Mouse (Mus musculus) hindbrain, embryonic 11.5 days (tissue): ENCODE results near the gene Ezh1. TPM values are rescaled to one million over a fixed set of nuclear protein-coding genes. Genes with fewer than 3 reads are reported as not detected.

Experiments used
- ATAC-seq: fragments of 200-750 bp; cut with Nextera tagmentation; 2 replicates; pipeline ENCODE4 v1.8.0; 2017; ENCODE audit warnings: mild to moderate bottlenecking, moderate TSS enrichment, moderate library complexity; ENCODE audit not compliant: low FRiP score
- DNase-seq: peaks from one replicate; pipeline ENCODE4 v3.0.0-alpha.2; 2015; ENCODE audit warnings: low spot score
- H3K27ac ChIP-seq: fragments of 300-500 bp; sonication (generic); 2 replicates; pipeline ENCODE4 v1.5.1; 2014; ENCODE audit warnings: mild to moderate bottlenecking, low read depth, low read length
- H3K27me3 ChIP-seq: fragments of 300-500 bp; sonication (generic); 2 replicates; pipeline ENCODE4 v1.6.1; 2014; ENCODE audit warnings: mild to moderate bottlenecking, low read length, moderate library complexity, mixed read lengths; ENCODE audit not compliant: control insufficient read depth, insufficient read depth
- H3K36me3 ChIP-seq: fragments of 300-500 bp; sonication (generic); 2 replicates; pipeline ENCODE4 v1.6.1; 2014; ENCODE audit warnings: mild to moderate bottlenecking, low read length, moderate library complexity, mixed read lengths; ENCODE audit not compliant: control insufficient read depth, insufficient read depth
- H3K4me1 ChIP-seq: fragments of 300-500 bp; sonication (generic); replicated peaks from 2 replicates; pipeline ENCODE4 v1.6.1; 2014; ENCODE audit warnings: low read length, mixed read lengths; ENCODE audit not compliant: control insufficient read depth, insufficient read depth
- H3K4me2 ChIP-seq: fragments of 300-500 bp; sonication (generic); replicated peaks from 2 replicates; pipeline ENCODE4 v1.6.1; 2014; ENCODE audit warnings: mild to moderate bottlenecking, low read depth, low read length
- H3K4me3 ChIP-seq: fragments of 300-500 bp; sonication (generic); 2 replicates; pipeline ENCODE4 v1.5.1; 2014; ENCODE audit warnings: low read depth, low read length
- H3K9ac ChIP-seq: fragments of 300-500 bp; sonication (generic); 2 replicates; pipeline ENCODE4 v1.6.1; 2014; ENCODE audit warnings: low read depth, low read length
- H3K9me3 ChIP-seq: fragments of 300-500 bp; sonication (generic); 2 replicates; pipeline ENCODE4 v1.6.1; 2016; ENCODE audit warnings: low read length; ENCODE audit not compliant: control insufficient read depth
- WGBS: fragments of 180-500 bp; shearing (Covaris S2); extraction: QIAGEN DNeasy Blood & Tissue Kit; methylation state at CpG from one replicate; pipeline ENCODE4 v1.1.7; 2014; 5-methylcytosine and 5-hydroxymethylcytosine counted together
- polyA plus RNA-seq: library from polyadenylated mRNA; unstranded; fragments of >200 nt; fragmentation: Nextera tagmentation; extraction: Ambion mirVana; gene quantifications from 2 replicates; pipeline ENCODE4 v1.2.1, GENCODE M21; 2014

The Ezh1 gene
- polyA plus RNA-seq, 1 experiment from 2014 or later: 11.1 TPM

GRCm38 (mm10) chr11:101235429-101235828 is 9.2 kb upstream of the Ezh1 start:
- Histone ChIP-seq H3K4me2 (no peak overlapping the region), H3K9ac (no peak overlapping the region), H3K4me1 (0 out of 2 replicates have a peak, but pooled peaks cover 3% of the 10 kb centered on the region), H3K9me3 (no peaks in the 10 kb centered on the region), H3K4me3 (no peak overlapping the region), H3K27me3 (no peaks in the 10 kb centered on the region), H3K27ac (no peak overlapping the region), H3K36me3 (no peaks in the 10 kb centered on the region)
- no peak for DNase-seq
- ATAC-seq: no peak

GRCm38 (mm10) chr11:101234124-101234523 is 7.9 kb upstream of the Ezh1 start:
- no peak for DNase-seq
- Histone ChIP-seq H3K9ac (no peak overlapping the region), H3K27me3 (no peaks in the 10 kb centered on the region), H3K4me1 (0 out of 2 replicates have a peak, but pooled peaks cover 3% of the 10 kb centered on the region), H3K27ac (no peak overlapping the region), H3K36me3 (no peaks in the 10 kb centered on the region), H3K9me3 (no peaks in the 10 kb centered on the region), H3K4me3 (no peak overlapping the region), H3K4me2 (no peak overlapping the region)
- ATAC-seq: no peak

GRCm38 (mm10) chr11:101233240-101233639 is 7.0 kb upstream of the Ezh1 start:
- no peak overlapping the region for H3K4me3 ChIP-seq
- H3K4me1 ChIP-seq: 0 out of 2 replicates have a peak, but pooled peaks cover 3% of the 10 kb centered on the region
- no peaks in the 10 kb centered on the region for H3K9me3 ChIP-seq
- H3K27ac ChIP-seq: no peak overlapping the region
- H3K27me3 ChIP-seq: no peaks in the 10 kb centered on the region
- DNase-seq (no peak), ATAC-seq (no peak)
- H3K4me2 ChIP-seq: no peak overlapping the region
- H3K36me3 ChIP-seq: no peaks in the 10 kb centered on the region
- H3K9ac ChIP-seq: no peak overlapping the region
- WGBS: 100% methylated on average over 1 of the region's 1 CpGs

GRCm38 (mm10) chr11:101232010-101232839 is 6.0 kb upstream of the Ezh1 start:
- DNase-seq: peak; percentile 19
- no peak overlapping the region for H3K27ac ChIP-seq
- H3K36me3 ChIP-seq: no peaks in the 10 kb centered on the region

GRCm38 (mm10) chr11:101230991-101231871 is 5.0 kb upstream of the Ezh1 start:
- WGBS: 11% methylated on average over 18 of the region's 18 CpGs
- H3K36me3 ChIP-seq: no peaks in the 10 kb centered on the region
- H3K27ac ChIP-seq: peak overlapping the region; percentile 19
- no peaks in the 10 kb centered on the region for H3K9me3 ChIP-seq
- 0 out of 2 replicates have a peak, but pooled peaks cover 3% of the 10 kb centered on the region for H3K4me1 ChIP-seq
- DNase-seq (peak; percentile 35), ATAC-seq (no peak)
- 0 out of 2 replicates have a peak overlapping the region, but pooled peaks have one; percentile 2 for H3K9ac ChIP-seq
- no peak overlapping the region for H3K4me3 ChIP-seq
- no peaks in the 10 kb centered on the region for H3K27me3 ChIP-seq
- H3K4me2 ChIP-seq: no peak overlapping the region

More at GRCm38 (mm10) chr11:101232010-101232839, 6.0 kb upstream of the Ezh1 start:
- WGBS: 59% methylated on average over 6 of the region's 6 CpGs
- Histone ChIP-seq H3K4me1 (0 out of 2 replicates have a peak, but pooled peaks cover 3% of the 10 kb centered on the region), H3K27me3 (no peaks in the 10 kb centered on the region), H3K4me3 (no peak overlapping the region), H3K9me3 (no peaks in the 10 kb centered on the region), H3K9ac (no peak overlapping the region), H3K4me2 (no peak overlapping the region)
- ATAC-seq: no peak

GRCm38 (mm10) chr11:101230526-101230925 is 4.3 kb upstream of the Ezh1 start:
- 0 out of 2 replicates have a peak overlapping the region, but pooled peaks have one; percentile 2 for H3K9ac ChIP-seq
- H3K4me3 ChIP-seq: no peak overlapping the region
- H3K4me2 ChIP-seq: no peak overlapping the region
- no peaks in the 10 kb centered on the region for H3K36me3 ChIP-seq
- 0 out of 2 replicates have a peak, but pooled peaks cover 3% of the 10 kb centered on the region for H3K4me1 ChIP-seq
- H3K27ac ChIP-seq: 0 out of 2 replicates have a peak overlapping the region, but pooled peaks have one; percentile 20
- DNase-seq (no peak), ATAC-seq (no peak)
- WGBS: 15% methylated on average over 5 of the region's 5 CpGs
- H3K27me3 ChIP-seq: no peaks in the 10 kb centered on the region
- H3K9me3 ChIP-seq: no peaks in the 10 kb centered on the region

GRCm38 (mm10) chr11:101230061-101230511 is 3.8 kb upstream of the Ezh1 start:
- no peak for DNase-seq

GRCm38 (mm10) chr11:101229361-101229900 is 3.2 kb upstream of the Ezh1 start:
- WGBS: 24% methylated on average over 8 of the region's 8 CpGs
- no peak overlapping the region for H3K27ac ChIP-seq
- H3K9ac ChIP-seq: no peak overlapping the region
- ATAC-seq (no peak), DNase-seq (no peak)
- H3K4me2 ChIP-seq: no peak overlapping the region
- H3K4me1 ChIP-seq: 0 out of 2 replicates have a peak, but pooled peaks cover 3% of the 10 kb centered on the region
- no peaks in the 10 kb centered on the region for H3K9me3 ChIP-seq
- H3K36me3 ChIP-seq: no peaks in the 10 kb centered on the region
- H3K4me3 ChIP-seq: no peak overlapping the region
- no peaks in the 10 kb centered on the region for H3K27me3 ChIP-seq

More at GRCm38 (mm10) chr11:101230061-101230511, 3.8 kb upstream of the Ezh1 start:
- Histone ChIP-seq H3K27me3 (no peaks in the 10 kb centered on the region), H3K9ac (no peak overlapping the region), H3K36me3 (no peaks in the 10 kb centered on the region), H3K4me2 (no peak overlapping the region), H3K9me3 (no peaks in the 10 kb centered on the region), H3K4me3 (no peak overlapping the region), H3K27ac (0 out of 2 replicates have a peak overlapping the region, but pooled peaks have one; percentile 20), H3K4me1 (0 out of 2 replicates have a peak, but pooled peaks cover 3% of the 10 kb centered on the region)
- ATAC-seq: no peak
- 37% methylated on average over 2 of the region's 2 CpGs for whole genome bisulfite sequencing
